Mouse (Mus musculus) hindbrain, postnatal 0 days (tissue): Measurements from ENCODE around the gene Lpar6. TPM values are rescaled to one million over a fixed set of nuclear protein-coding genes. Genes with fewer than 3 reads are reported as not detected.

Experiments
- ATAC-seq: fragments of 200-750 bp; cut with Nextera tagmentation; 2 replicates; pipeline ENCODE4 v1.8.0; 2017; ENCODE audit warnings: mild to moderate bottlenecking, moderate TSS enrichment, moderate library complexity
- DNase-seq: peaks from one replicate; pipeline ENCODE4 v3.0.0-alpha.2; 2015; ENCODE audit warnings: low spot score
- H3K27ac ChIP-seq: fragments of 300-500 bp; sonication (generic); 2 replicates; pipeline ENCODE4 v1.5.1; 2014; ENCODE audit warnings: mild to moderate bottlenecking
- H3K27me3 ChIP-seq: fragments of 300-500 bp; sonication (generic); 2 replicates; pipeline ENCODE4 v1.6.1; 2014; ENCODE audit warnings: low read length, mixed read lengths; ENCODE audit not compliant: insufficient read depth
- H3K36me3 ChIP-seq: fragments of 300-500 bp; sonication (generic); 2 replicates; pipeline ENCODE4 v1.6.1; 2014; ENCODE audit warnings: low read length, mixed read lengths; ENCODE audit not compliant: insufficient read depth
- H3K4me1 ChIP-seq: fragments of 300-500 bp; sonication (generic); 2 replicates; pipeline ENCODE4 v1.6.1; 2014; ENCODE audit warnings: antibody characterized with exemption, low read length, mixed read lengths; ENCODE audit not compliant: insufficient read depth
- H3K4me2 ChIP-seq: fragments of 300-500 bp; sonication (generic); 2 replicates; pipeline ENCODE4 v1.6.1; 2014; ENCODE audit warnings: low read depth, mild to moderate bottlenecking, low read length, moderate library complexity, mixed read lengths
- H3K4me3 ChIP-seq: fragments of 300-500 bp; sonication (generic); 2 replicates; pipeline ENCODE4 v1.5.1; 2014; ENCODE audit warnings: low read length
- H3K9ac ChIP-seq: fragments of 300-500 bp; sonication (generic); replicated peaks from 2 replicates; pipeline ENCODE4 v1.6.1; 2014; ENCODE audit warnings: mild to moderate bottlenecking, low read length, moderate library complexity, mixed read lengths
- H3K9me3 ChIP-seq: fragments of 300-500 bp; sonication (generic); 2 replicates; pipeline ENCODE4 v1.6.1; 2016; ENCODE audit warnings: low read length, mixed read lengths
- CTCF ChIP-seq: IDR thresholded peaks from 2 replicates; pipeline ENCODE4 v1.5.1; 2016; ENCODE audit warnings: antibody characterized with exemption, control low read depth, low read depth
- WGBS: fragments of 180-500 bp; shearing (Covaris S2); extraction: QIAGEN DNeasy Blood & Tissue Kit; methylation state at CpG from one replicate; pipeline ENCODE4 v1.1.7; 2014; 5-methylcytosine and 5-hydroxymethylcytosine counted together
- polyA plus RNA-seq: library from polyadenylated mRNA; unstranded; fragments of >200 nt; fragmentation: Nextera tagmentation; extraction: Ambion mirVana; gene quantifications from 2 replicates; pipeline ENCODE4 v1.2.1, GENCODE M21; 2015
- total RNA-seq: library from RNA; depleted of rRNA; stranded (reverse); fragments of >200 nt; gene quantifications from 2 replicates; pipeline ENCODE4 v1.2.3, GENCODE M21; 2014

Lpar6 gene
- total and polyA plus RNA-seq, 2 experiments from 2014 or later = 2.6 to 2.9 TPM

GRCm38 (mm10) chr14:73217062-73217461, 20.6 kb upstream of the Lpar6 start:
- DNase-seq (peak; percentile 17), ATAC-seq (0 out of 2 replicates have a peak, but pooled peaks have one; percentile 27)
- Histone ChIP-seq H3K9me3 (no peaks in the 10 kb centered on the region), H3K36me3 (peaks cover 9% of the 10 kb centered on the region; the same call in 1 of the 2 replicates), H3K4me2 (no peak overlapping the region), H3K4me1 (no peaks in the 10 kb centered on the region), H3K9ac (no peak overlapping the region), H3K27me3 (no peaks in the 10 kb centered on the region), H3K4me3 (no peak overlapping the region), H3K27ac (peak overlapping the region; percentile 36; the same call in 1 of the 2 replicates)
- 94% methylated on average over 1 of the region's 1 CpGs for WGBS
- no peak for TF ChIP-seq CTCF

- no peak for DNase-seq
- no peak overlapping the region for H3K4me2 ChIP-seq
- no peak overlapping the region for H3K9ac ChIP-seq
- TF ChIP-seq CTCF = no peak
- no peaks in the 10 kb centered on the region for H3K27me3 ChIP-seq
- WGBS = 91% methylated on average over 9 of the region's 9 CpGs
- H3K27ac ChIP-seq = no peak overlapping the region
- H3K36me3 ChIP-seq = no peaks in the 10 kb centered on the region
- no peaks in the 10 kb centered on the region for H3K4me1 ChIP-seq
- H3K4me3 ChIP-seq = no peak overlapping the region
- no peaks in the 10 kb centered on the region for H3K9me3 ChIP-seq
- no peak for ATAC-seq
Measured at GRCm38 (mm10) chr14:73222316-73222970, 15.3 kb upstream of the Lpar6 start.

- Histone ChIP-seq H3K4me2 (no peak overlapping the region), H3K36me3 (no peaks in the 10 kb centered on the region), H3K9me3 (no peaks in the 10 kb centered on the region), H3K27ac (no peak overlapping the region; the same call in 1 of the 2 replicates), H3K4me3 (no peak overlapping the region), H3K27me3 (no peaks in the 10 kb centered on the region), H3K4me1 (no peaks in the 10 kb centered on the region), H3K9ac (no peak overlapping the region)
- peak; percentile 61 for DNase-seq
- ATAC-seq = peak; percentile 66; the same call in 1 of the 2 replicates
- WGBS = 44% methylated on average over 3 of the region's 3 CpGs
- TF ChIP-seq CTCF = no peak
Measured at GRCm38 (mm10) chr14:73226346-73226745, 11.3 kb upstream of the Lpar6 start.

GRCm38 (mm10) chr14:73226849-73227248, 10.8 kb upstream of the Lpar6 start:
- Histone ChIP-seq H3K4me3 (no peak overlapping the region), H3K4me1 (no peaks in the 10 kb centered on the region), H3K9me3 (no peaks in the 10 kb centered on the region), H3K27me3 (no peaks in the 10 kb centered on the region), H3K36me3 (no peaks in the 10 kb centered on the region), H3K27ac (no peak overlapping the region), H3K4me2 (no peak overlapping the region), H3K9ac (no peak overlapping the region)
- 25% methylated on average over 1 of the region's 1 CpGs for WGBS
- DNase-seq (no peak), ATAC-seq (no peak)
- no peak for TF ChIP-seq CTCF

- no peak for DNase-seq
- Histone ChIP-seq H3K4me3 (no peak overlapping the region), H3K36me3 (no peaks in the 10 kb centered on the region), H3K9me3 (no peaks in the 10 kb centered on the region), H3K27me3 (no peaks in the 10 kb centered on the region), H3K4me2 (no peak overlapping the region), H3K9ac (no peak overlapping the region), H3K4me1 (no peaks in the 10 kb centered on the region), H3K27ac (no peak overlapping the region)
- TF ChIP-seq CTCF = no peak
- no peak for ATAC-seq
- whole genome bisulfite sequencing = 33% methylated on average over 5 of the region's 5 CpGs
Measured at GRCm38 (mm10) chr14:73231286-73231982, 6.3 kb upstream of the Lpar6 start.

GRCm38 (mm10) chr14:73234468-73235031, 3.1 kb upstream of the Lpar6 start:
- H3K9me3 ChIP-seq = no peaks in the 10 kb centered on the region
- no peak for DNase-seq
- no peak overlapping the region for H3K4me2 ChIP-seq
- peak overlapping the region; percentile 12; the same call in 1 of the 2 replicates for H3K27ac ChIP-seq
- H3K4me1 ChIP-seq = no peaks in the 10 kb centered on the region
- no peak for TF ChIP-seq CTCF
- H3K36me3 ChIP-seq = no peaks in the 10 kb centered on the region
- 32% methylated on average over 2 of the region's 2 CpGs for WGBS
- H3K9ac ChIP-seq = no peak overlapping the region
- no peak for ATAC-seq
- H3K4me3 ChIP-seq = no peak overlapping the region
- H3K27me3 ChIP-seq = no peaks in the 10 kb centered on the region
